Mouse (Mus musculus): ENCODE measurements at regions not wholly inside any gene's neighbourhood (a gene's known extent, or its start where the extent isn't known, plus 50 kb on each side); places are given as distances from the start of the nearest gene placed in this dataset.

DNA sequence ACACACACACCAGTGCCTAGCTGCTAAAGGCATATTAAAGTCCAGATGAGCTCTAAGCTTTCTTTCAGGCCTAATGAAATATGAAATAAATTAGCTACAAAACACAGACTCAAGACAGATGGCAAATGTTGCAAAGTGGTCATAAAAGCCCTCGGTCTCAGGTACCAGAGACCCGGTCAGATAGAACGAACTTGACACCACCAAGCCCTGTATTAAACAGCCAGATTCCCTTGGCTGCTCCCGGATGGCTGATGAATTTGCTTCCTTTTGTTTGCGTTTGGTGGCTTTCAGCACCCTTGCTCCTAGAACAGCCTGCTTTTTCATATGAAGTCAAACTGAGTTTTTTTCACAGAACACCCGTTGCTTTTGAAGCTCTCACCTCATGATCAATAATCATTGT is 51.5 kb upstream of the Daam1 start:
- WGBS, result 37% methylated on average over 6 of the region's 6 CpGs
- H3K4me3 ChIP-seq, result no peak overlapping the region
- H3K9me3 ChIP-seq, result no peaks in the 10 kb centered on the region
- no peaks in the 10 kb centered on the region for H3K27me3 ChIP-seq
- no peaks in the 10 kb centered on the region for H3K36me3 ChIP-seq
- no peak overlapping the region for H3K9ac ChIP-seq
- no peak overlapping the region for H3K27ac ChIP-seq
- ATAC-seq (ENCODE audit: borderline replicate concordance, extremely low read depth, low FRiP score, low TSS enrichment), result no peak
- peaks cover 14% of the 10 kb centered on the region for H3K4me1 ChIP-seq
- H3K4me2 ChIP-seq, result no peak overlapping the region

Data from lung, embryonic 15.5 days (tissue).